Mouse (Mus musculus) retina, postnatal 7 days (tissue): ENCODE measurements around the gene Antxr1.

ENCODE experiments used
- DNase-seq: peaks from one replicate; pipeline ENCODE4 v3.0.0-alpha.2; 2012; ENCODE audit warnings: low read depth, low spot score

Antxr1 gene

DNA sequence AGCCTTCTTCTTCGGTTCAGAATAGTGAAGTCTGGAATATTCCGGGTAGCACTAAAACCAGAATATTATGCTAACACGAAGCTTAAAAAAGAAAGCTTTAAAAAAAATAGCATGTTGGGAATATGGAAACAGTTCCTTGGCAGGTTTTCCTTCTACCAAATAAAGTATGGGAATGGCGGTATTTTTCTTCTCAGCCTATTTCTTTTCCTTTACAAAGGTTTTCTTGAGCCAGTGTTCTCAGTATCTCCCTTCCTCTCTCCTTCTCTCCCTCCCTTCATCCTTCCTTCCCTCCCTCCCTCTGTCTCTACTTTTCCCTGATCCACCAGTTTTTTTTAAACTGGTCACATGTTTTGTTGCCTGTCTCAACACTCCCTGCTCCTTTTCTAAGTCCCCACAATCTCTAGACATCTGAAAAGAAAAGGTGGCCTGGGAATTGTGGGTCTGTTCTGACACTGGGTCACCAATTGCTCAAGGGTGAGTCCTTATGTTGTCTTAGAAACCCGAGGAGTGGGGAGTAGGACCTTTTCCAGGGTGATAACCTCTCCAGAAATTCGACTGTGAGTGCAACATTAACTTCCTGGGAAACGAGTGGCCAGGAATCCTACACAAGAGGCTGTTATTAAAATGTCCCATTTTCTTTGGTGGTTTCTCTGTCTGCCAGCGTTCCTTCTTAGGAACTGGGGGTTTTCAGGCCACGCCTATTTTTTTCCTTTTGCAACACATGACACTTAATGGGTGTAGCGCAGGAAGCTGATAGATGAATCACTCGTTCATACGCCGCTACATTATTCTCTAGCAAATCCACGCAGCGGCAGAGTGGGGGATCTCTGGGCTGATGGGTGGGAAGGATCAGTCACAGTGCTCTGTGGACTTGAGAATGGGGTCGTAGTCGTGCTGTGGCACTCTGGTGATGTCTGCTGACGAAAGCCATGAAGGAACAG is 42.4 kb downstream of the Antxr1 start:
- DNase-seq, result no peak

DNA sequence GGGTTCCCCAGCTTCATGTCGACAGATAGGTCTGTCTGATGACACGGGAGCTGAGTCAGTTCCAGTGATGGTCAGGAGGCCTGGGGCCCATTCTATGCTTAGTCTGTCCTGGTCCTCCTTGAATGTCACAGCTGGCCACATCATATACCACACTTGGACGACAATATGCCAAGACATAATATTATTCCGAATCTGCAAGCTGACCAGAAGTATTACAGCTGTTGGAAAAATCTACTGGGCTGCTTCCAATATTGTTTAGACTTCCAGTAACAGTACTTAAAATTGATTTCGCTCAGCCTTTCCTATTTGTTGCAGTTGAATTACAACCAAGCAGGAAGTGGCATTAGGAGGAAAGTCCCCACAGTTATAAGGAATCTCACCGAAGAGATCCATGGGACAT is 48.4 kb downstream of the Antxr1 start:
- no peak for DNase-seq

- no peak for DNase-seq
Measured at GRCm38 (mm10) chr6:87285365-87285749, 50.3 kb downstream of the Antxr1 start.

GRCm38 (mm10) chr6:87284716-87285364 is 50.8 kb downstream of the Antxr1 start:
- no peak for DNase-seq

DNA sequence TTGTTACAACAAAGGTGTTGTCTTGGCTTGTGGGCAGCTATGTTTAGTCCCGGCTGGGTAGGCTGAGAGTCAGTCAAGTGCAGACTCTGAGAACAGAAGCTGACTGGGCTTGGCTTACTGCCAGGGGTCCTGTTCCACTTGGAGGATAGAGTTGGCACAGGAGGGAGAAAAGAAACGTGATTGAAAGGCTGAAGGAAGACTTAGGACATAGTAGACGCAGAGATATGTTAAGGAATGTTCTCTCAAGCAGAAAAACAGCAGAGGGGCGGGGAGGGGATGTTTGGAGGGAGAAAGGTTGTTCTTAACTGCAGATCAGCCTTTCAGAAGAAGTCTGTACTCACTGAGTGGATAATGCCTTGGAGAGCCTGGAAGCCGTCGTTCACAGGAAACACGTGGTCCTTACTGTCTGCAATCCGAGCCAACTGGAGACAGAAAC is 53.3 kb downstream of the Antxr1 start:
- DNase-seq, result no peak

DNA sequence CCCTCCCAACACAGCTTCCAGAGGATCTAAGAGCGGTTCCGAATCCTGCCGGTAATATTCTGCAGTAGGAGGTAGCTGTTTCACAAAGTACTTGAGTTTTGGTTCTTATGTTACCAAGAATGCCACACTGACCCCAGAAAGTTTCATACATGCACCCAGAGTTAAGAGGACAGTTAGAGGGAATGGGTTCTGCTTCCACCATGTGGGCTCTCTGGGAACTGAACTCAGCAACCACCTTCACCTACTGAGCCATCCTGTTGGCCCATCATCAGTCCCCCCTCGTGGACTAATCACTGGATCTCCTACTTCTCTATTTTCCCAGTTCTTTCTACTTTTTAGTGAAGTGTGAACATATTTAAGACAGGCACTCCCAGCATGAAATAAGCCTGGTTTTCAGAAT is 53.9 kb downstream of the Antxr1 start:
- no peak for DNase-seq

- DNase-seq, result no peak
Measured at GRCm38 (mm10) chr6:87278151-87278550, 57.5 kb downstream of the Antxr1 start.

GRCm38 (mm10) chr6:87277527-87277926 is 58.1 kb downstream of the Antxr1 start:
- no peak for DNase-seq

DNA sequence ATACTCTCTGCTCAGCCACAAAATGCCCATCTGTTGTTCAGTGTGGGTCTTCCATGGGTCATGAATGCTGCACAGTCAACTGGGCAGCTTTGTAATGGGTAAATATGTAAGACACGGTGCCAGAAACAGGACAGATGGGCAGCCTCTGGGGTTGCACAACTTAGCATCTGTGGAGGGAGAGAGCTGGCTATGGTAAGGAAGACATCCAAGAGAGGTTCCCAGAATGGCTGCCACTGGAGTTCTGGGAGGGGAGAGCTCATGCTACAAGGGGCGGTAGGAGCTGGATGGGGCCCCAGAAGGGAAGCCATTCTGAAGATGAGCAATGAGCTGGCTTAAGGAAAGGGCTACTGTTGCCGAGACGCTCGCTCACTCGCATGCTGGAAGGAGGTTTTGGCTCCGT is 58.7 kb downstream of the Antxr1 start:
- DNase-seq, result no peak

DNA sequence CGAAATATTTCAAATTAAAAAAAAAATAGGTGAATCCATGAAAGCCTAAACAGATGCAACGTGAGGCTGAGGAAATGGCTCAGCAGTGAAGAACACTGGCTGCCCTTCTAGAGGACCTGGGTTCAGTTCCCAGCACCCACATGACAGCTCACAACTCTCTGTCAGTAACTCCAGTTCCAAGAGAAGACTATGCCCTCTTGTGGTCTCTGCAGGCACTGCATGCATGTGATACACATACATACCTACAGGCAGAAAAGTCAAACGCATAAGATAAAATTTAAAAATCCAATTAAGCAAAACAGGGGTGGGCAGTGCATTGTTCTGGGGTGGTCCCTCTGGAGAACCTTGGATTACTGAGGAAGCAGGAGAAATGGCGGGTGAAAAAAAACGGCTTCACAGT is 60.8 kb downstream of the Antxr1 start:
- DNase-seq, result no peak

GRCm38 (mm10) chr6:87273791-87274190 is 61.8 kb downstream of the Antxr1 start:
- DNase-seq, result no peak

DNA sequence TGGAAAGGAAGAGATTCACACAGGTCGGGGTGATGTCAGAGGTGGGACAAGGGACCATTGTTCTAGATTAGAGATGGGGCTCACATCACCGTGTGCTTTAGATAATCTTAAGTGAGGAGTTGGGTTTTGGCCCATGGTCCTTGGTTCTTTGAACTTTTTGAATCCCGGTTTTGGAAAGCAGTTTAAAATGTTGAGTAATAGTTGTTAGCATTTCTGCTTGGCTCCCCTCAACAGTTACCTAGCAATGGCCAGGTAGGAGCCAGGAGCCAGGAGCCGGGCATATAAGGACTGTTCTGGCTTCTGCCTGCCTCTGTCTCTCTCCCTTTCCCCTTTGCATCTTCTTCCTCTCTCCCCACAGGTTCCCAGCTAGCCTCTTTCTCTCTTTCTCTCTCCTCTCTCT is 62.5 kb downstream of the Antxr1 start:
- DNase-seq, result no peak

GRCm38 (mm10) chr6:87272202-87272601 is 63.4 kb downstream of the Antxr1 start:
- DNase-seq, result no peak

- no peak for DNase-seq
Measured at GRCm38 (mm10) chr6:87270452-87270851, 65.2 kb downstream of the Antxr1 start.

DNA sequence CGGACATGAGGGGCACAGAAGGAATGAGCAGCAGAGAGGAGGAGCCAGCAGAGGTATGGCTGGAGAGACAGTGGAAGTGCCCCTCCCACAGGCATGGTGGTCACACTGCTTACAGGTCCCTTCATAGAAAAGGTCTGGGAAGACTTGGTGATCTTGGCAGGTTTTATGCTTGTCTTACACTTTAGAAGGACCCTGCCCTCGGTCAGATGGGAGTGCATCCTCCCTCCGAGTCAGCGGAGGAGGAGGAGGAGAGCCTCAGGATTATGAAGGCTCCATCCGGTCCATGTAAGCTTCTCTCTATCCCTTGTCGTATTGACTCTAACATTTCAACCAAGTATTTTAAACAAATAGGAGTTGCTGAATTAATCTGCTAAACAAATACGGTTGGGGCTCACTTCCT is 65.7 kb downstream of the Antxr1 start:
- no peak for DNase-seq

DNA sequence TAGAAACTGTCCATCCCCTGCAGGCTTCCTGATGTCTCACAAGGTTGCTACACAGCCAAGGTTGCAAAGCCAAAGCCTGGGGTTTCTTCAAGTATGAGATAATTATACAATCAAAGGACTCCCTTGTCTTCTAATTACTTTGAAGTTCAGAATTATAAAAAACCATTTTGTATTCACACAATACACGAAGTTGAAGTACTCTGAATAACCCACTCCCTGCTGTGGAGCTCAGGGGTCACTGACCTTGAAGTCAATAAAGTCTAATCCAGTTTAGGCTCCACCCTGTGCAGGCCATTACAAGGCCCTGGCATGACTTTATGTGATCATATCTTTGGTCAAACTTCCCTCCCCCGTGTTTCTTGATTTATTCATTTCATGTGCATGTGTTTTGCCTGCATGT is 73.0 kb downstream of the Antxr1 start:
- DNase-seq, result no peak

DNA sequence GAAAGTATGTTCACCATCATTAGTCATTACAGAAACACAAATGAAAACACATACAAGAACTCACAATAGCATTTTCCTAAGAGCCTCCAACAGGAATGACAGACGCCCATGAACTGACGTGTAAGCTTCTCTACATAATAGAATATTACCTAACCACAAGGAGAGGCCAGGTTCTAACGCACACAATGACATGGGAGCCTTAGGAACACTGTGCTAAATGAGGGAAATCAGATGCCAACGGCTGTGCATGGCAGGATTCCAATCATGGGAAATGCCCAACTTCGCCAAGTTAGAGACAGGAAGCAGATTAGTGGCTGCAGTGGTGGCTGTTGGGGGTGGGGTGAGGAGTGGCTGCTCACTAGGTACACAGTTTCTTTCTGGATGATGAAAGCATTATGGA is 76.6 kb downstream of the Antxr1 start:
- no peak for DNase-seq

DNA sequence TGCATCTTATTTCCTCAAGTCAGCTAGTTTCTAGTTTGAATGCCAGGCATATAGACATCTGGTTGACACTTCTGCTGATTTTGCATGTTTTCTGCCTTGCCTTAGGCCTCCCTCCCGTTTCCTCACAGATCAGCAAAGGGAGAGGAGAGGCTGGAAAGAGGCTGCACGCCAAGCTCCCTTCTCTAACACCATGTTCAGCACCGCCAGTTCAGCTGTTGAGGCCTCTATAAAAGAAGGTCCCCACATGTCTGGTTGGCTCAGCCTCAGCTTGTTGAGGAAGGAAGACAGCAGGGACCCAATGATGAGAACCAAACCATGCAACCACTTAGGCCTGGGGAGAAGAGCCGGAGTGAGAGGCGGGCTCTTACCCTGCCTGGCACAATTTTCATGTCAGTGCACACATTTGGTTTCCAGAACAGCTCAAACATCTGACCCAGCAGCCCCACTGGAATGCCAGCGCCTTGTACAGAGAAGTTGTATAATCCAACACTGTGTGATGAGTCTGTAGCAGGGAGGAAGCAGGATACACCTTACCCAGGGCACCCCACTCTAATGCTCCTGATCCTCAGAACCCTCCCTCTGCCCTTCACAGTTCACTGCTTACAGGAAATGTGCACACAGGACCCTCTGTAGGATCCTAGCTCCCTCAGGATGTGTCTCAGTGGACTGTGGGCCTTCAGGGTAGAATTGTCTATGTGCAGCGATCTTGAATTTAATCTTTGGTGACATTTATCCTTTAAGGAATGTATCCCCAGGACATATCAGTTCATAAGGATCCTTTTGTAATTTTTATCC is 77.4 kb downstream of the Antxr1 start:
- DNase-seq, result no peak

DNA sequence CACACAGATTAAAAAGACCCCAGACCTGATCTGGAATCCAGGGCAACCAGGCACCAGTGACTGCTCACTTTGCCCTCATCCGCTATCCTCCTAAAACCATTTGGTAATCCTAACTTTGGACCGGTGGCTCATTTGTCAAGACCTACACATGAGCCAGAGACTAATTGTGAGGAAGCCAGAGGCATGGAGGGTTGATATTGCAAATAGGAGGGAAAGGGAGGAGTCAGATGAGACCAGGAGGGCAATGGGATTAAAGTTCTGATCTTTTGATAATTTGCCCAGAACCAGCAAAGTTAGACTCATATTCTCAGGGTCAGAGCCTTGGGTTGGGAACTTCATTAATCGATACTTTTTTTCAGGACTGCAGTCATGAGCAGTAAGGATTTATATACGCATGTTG is 78.2 kb downstream of the Antxr1 start:
- DNase-seq, result no peak

- no peak for DNase-seq
Measured at GRCm38 (mm10) chr6:87255668-87256067, 80.0 kb downstream of the Antxr1 start.

- DNase-seq, result no peak
Measured at GRCm38 (mm10) chr6:87254756-87255155, 80.9 kb downstream of the Antxr1 start.

DNA sequence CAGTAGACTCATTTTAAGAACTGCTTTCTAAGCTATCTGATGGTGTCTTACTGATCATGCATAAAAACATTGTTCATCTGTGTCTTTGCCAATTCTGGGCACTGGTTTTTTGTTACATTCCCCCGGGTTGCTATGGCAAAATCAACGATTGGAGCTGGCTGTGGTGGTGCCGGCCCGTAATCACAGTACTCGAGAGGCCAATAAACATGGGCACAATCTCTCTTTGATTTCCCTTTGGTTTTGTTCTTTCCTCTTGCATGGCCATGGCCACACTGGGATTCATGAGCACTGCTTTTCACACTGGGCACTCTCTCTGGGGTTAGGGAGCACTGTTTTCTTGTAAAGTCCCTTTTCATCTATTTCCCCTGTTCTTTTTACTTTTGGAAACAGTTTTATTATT is 83.9 kb downstream of the Antxr1 start:
- DNase-seq, result no peak
